Mouse (Mus musculus): ENCODE measurements around the gene Serpina1f.

DNA sequence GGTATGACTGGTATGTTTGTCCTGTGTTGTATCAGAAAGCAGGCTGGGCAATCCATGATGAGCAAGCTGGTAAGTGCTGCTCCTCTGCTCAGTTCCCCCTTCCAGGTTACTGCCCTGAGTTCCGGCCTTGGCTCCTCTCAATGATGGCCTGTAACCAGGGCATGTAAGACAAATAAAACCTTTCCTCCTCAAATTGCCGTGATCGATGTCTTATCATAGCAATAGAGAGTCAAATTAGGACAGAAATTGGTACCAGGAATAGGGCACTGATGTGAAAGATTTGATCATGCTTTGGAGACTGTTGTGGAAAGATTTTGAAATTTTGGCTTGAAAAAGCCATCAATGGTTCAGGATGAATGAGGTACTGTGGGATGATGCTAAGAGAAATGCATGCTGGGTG, 30.0 kb downstream of the Serpina1f start:
- no peak for TF ChIP-seq CTCF (IDR thresholded peaks at IDR 0.05; ENCODE audit: low read depth, low read length)
- no peak for TF ChIP-seq EP300 (IDR thresholded peaks at IDR 0.05; ENCODE audit: insufficient read depth, low read depth, low read length)

Measured in ES-Bruce4 (cell line).